Mouse (Mus musculus) c-Kit-positive CD71-positive TER-119-negative erythroid progenitor cells, embryonic 14.5 days (primary cell): ENCODE results near the gene Elovl6.

Experiments used
- DNase-seq: peaks from one replicate; pipeline ENCODE4 v3.0.0-alpha.2; 2013; ENCODE audit warnings: low read depth

Elovl6 gene

DNA sequence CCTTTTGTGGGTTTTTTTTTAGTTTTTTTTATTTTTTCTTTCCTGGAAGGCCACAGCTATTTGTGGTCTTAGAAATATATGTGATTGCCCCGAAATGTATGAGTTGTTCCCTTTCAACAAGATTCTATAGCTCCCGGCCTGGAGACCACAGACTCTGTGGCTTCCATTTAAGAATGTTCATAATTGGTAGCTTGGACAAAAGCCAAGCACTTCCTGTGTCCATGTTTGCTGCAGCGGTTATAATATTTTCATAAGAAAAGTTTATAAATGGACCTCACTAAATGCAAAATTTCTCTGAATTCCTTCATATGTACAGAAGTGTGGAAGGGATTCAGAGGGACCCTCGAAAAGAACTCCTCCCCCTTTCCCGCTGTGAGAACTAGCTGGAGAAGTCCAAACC lies 114.6 kb downstream of the Elovl6 start:
- no peak for DNase-seq

DNA sequence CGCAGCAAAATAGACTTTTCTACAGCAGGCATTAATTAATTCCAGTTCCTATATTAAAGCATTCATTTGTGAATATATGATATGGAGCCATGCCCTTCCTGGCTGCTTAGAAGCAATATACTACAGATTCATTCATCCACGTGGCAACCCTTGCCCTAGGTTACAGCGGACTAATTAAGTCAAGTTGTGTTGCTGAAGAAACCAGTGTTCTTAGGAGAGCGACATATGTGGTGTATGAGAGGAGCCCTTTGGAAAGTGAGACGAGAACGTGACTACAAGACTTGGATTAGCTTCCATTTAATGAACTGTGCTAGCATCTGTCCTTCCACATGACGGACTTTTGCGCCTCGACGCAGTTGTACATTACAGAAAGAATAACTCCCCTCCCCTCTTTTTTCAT lies 115.2 kb downstream of the Elovl6 start:
- no peak for DNase-seq

DNA sequence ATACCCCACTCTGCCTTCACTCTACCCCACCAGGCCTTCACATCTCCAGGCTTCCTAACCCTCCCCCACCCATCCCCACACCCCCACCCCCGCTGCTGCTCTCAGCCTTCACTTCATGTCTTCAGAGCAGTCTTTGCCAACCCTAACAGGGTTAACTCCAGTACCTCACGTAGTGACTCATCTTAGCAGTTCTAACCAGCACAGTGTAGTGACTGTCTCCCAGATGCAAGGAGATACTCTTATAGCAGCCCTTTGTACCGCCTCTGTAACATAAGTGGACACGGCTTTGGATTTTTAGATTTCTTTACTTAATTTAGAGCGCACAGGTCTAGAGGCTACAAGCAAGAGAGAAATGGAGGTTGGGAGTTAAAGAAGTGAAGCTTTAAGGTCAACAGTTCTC lies 116.4 kb downstream of the Elovl6 start:
- no peak for DNase-seq

DNA sequence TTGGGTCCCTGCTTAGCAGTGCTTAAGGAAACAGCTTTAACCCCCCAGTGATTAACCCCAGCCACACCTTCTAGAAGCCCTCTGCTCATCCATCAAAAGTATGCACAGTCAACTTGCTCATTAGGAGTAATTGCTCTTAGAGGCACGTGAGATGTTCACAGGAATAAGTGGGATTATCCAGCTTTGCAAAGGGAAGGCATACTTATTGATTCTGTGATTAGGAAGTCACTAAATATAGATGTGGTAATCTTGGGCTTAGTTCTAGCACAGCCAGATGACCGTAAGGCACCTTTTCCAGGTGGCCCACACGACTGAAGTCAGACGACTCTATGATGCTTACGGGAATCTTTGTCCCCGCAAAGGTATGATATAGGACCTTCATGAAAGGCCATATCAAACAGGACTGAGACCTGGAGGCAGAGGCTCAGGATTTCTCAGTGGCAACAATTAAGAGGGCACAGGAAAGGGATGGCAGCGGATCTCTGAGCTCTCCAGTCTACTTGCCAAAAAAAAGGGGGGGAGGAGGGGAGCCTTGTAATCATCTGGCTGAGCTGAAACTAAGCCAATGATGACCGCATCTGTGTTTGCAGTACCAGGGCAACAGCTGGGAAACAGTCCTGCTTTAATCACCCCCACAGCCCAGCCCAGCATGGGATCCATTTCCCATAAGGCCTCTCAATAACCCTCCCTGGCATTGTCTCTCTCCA lies 117.6 kb downstream of the Elovl6 start:
- no peak for DNase-seq

DNA sequence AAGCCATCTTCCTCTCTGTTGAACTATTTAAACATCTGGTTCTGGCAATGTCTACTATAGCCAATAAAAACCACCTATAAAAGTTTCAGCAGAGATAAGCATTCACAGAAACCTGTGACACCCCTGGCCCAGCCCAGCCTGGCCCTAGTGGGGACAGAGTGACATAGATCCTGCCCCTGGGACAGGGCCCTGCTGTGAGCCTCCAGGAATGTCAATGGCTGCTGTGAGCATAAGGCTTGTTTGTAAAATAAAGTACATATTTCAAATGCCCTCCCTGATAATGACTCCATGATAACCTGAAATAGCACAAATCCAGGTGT lies 118.1 kb downstream of the Elovl6 start:
- DNase-seq = no peak

DNA sequence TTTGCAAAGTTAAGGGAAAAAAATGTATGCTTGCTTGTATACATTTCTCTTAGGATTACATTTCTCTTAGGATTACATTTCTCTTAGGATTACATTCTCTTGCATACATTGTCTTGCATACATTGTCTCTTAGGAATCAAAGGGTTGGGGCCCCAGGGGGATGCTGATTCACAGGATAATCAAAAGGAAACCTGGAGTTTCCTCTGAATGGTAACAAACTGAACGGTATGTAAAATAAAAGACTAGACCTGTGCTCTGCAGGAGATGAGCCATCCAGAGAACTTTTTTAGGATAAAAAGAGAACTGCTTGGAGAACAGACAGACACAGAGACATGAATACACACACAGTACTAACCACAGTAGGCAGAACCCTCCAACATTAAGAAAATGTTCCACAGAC lies 118.8 kb downstream of the Elovl6 start:
- DNase-seq = no peak

DNA sequence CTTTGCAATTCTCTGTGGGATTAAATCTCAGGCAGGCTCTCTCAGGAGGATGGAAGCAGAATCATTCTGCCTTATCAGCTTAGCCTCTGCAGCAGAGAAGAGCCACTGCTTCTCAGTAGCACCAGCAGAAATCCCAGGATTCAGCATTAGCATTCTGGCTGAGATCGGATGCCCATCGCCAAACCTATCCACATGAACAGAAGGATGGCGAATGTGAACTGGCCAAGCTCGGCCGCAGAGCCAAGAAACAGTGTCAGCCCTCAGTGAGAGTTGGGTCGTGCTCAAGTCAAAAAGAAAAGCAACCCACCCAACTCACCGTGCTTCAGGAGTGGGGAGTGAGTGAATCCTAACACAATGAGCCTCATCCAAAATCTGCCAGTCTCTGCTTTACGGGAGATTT lies 119.6 kb downstream of the Elovl6 start:
- DNase-seq = no peak

DNA sequence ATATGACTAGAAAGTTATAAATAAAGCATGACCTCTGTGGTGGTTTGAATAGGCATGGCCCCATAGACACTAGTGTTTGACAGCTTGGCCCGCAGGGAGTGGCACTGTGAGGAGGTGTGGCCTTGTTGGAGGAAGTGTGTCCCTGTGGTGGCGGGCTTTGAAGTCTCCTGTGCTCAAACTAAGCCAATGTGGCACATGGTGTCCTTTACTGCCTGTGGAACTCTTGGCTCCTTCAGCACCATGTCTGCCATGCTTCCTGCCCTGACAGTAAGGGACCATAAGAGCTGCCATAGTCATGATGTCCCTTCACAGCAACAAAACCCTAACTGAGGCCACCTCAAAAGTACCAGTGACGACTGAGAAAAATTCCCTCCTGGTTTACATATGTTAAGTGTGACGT lies 120.3 kb downstream of the Elovl6 start:
- DNase-seq = no peak

DNA sequence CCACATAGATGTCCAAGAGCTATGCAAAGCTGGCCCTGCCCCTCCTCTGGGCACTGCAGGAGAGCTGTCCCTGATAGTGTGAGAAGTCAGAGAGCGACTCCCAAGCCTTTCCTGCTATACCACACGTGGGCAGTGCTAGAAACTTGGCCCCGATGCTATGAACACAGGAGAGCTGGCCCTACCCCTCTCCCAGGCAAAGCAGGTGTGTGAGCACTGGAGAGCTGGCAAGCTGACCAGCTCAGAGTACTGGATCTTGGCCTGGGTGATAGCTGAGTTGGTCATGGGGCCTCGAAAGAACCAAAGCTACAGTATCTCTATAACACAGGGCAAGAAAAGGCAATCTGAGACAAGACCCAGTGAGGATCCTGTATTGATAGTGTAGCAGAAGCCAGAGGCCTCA lies 124.4 kb downstream of the Elovl6 start:
- DNase-seq = no peak

DNA sequence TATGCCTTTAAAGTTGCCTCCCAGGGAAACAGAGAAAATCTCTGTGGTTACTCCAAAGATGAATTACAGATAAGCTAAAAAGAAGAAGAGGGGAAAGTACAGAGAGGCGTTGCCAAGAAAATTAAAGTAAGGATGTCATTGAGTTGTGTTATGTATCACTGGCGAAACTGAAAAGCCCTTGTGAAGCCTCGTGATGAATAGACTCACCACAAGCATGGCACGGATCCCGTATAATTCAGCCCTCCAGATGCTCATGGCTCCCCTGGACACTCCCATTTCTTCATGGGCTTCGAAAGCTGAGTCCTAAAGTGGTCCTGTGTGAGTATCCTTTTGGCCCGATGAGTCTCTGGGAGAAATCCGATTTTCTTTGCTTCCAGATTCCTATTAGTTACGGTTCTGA lies 125.1 kb downstream of the Elovl6 start:
- DNase-seq = no peak

DNA sequence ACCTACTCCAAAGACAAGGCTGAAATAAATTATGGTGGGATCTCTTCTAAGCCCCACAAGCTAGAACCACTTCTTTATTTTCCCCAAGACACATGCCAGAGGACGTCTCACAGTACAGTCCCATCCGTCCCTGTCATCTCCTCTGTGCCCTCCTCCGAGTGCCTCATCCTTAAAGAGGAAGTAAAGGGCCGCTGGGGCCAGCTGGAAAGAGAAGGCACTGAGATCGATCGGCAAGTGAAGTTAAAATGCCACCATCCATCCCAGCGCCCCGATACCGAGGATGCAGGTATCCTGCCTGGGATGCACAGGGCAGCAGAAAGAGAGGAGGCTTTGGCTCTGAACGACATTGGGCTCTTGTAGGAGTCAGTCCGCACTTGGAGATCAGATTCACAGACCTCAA lies 125.6 kb downstream of the Elovl6 start:
- no peak for DNase-seq

DNA sequence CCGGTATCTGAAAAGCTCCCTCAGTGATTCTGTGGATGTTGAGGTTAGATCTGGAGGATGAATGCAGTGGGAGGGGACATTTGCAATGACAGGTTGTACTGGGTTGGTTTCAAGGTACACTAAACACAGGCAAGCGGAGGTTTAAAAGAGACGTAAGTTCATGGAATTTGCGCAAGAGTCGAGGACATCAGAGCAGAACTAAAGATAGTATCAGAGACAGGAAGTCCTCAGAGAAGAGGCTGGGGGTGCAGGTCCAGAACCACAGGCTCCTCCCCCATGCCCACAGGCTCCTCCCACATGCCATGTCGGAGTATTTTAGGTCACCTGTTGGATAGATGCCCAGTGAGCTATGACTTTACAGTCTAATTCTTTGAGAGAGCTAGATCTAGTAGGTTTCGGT lies 126.6 kb downstream of the Elovl6 start:
- no peak for DNase-seq

DNA sequence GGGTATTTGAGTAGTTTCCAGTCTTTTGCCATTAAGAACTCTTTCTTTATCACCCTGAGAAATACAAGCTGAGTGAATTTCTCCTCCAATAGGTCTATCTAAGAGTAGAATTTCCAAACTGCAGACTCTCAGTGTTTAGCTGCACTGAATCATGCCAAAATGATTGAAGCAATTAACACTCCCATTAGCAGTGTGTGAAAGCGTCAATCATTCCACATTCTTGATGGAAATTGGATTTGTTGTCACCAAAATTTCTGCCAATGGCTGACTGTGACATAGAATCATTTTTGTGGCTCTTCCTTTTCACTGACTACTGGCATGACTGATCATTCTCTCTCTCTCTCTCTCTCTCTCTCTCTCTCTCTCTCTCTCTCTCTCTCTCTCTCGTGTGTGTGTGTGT lies 131.8 kb downstream of the Elovl6 start:
- no peak for DNase-seq

DNA sequence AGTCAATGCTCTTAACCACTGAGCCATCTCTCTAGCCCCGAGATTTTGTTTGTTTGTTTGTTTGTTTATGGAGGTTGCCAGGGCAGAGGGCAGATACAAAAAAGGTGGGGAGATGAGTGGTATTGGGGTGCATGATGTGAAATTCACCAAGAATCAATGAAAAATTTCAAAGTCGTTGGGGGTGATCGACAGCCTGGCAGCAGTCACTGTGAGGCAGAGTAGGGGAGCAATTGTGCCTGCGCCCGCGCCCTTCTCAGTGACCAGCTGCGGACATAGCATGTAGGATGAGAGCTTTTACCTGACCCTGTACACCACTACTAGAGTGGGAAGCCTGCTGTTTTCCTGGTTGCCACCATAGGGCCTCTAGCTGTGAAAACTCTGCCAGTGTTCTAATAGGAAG lies 143.8 kb downstream of the Elovl6 start:
- DNase-seq = no peak

DNA sequence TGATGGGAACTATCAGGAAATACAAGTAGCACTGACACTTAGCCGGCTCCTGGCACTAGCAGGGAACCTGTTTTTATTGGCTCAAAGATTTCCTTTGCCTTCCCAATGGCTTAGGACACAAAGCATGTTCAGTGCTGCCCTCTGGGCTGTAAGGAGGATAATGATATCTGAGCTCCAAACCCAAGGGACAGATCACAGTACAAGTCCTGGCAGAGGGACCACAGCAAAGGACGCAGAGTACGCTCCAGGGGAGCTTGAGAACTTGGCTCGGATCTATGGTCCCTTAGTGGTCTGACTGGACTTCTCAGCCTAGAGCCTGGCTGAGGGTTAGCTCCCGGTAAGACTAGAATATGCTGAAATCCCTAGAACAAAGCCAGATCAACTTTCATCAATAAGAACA lies 148.1 kb downstream of the Elovl6 start:
- no peak for DNase-seq

DNA sequence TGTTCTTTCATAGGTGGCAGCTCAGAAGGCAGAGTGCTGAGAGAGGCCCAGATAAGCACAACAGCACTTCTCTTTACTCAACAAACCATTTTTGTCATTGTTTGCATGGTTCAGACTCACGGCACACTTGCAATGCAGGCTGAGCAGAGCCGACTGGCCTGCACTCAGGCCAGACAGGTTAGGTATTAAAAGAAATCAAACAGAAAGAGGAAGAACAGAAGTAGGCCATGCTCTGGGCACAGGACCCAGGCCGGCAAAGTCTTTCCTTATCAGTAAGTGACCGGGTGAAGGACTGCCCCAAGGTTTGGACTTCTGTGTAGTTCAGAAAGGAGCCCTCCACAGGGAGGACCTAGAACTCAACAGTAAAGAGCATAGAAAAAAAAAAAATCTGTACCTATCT lies 149.7 kb downstream of the Elovl6 start:
- DNase-seq = no peak

DNA sequence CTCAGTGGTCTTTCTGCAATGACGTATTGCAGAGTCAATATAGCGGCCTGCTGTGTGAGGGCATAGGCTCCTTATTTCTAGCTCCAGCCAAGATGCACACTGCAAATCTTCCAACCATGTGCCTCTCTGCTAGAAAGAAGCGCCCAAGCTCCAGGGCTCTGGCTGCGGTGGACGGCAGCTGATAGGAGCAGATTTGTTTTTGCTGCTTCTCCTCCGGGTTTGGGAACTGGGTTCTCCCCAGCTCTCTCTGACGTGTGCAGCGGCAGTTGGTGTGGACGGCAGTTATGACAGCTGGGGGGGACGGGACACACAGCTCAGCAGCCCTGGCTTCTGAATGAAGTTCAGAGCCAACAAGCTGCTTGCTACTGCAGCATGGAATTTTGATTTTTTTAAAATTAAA lies 150.2 kb downstream of the Elovl6 start:
- DNase-seq = no peak

DNA sequence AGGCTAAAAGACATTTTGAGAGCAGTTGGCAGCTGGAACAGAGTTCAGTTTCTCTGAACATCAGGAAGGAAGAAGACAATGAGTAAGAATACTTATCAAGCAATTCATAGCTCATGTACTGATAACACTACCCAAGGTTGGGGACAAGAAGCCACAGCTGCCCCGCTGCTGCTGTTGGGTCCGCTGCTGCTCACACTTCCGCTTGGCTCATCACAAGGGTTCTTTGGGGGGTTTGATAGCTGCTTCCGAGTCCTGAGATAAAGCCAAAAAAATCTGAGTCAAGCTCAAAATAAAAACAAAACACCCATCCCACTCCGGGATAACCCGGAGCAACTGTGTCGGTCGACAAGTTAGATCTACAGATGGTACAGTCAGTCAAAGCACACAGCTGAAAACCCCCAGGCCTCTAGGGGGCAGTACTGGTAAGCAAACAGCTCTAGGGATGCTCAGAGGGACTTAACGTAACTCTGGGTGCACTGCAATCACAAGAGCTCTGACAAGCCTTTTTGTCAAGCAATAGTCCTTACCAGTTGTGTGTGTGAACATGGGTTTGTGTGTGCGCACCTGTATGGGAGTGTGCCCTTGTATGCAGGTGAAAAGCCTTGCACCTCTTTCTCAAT lies 151.0 kb downstream of the Elovl6 start:
- DNase-seq = no peak

DNA sequence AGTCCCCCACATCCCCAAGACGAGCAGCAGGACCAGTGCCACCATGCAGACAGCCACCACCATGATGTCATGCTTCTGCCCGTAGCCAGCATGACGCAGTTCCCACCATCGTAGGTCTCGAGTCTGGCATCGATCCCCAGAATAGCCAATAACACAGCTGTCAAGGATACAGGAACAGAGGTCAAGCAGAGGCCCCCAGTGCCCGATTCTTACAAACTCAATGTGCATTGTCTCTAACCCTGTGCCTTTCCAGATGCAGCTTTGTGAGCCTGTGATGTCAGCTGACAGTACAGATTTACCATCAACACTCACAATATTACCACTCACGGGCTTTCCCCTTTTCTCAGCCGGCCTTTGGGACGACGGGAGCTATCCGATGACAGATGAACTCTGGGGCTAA lies 154.0 kb downstream of the Elovl6 start:
- DNase-seq = no peak

DNA sequence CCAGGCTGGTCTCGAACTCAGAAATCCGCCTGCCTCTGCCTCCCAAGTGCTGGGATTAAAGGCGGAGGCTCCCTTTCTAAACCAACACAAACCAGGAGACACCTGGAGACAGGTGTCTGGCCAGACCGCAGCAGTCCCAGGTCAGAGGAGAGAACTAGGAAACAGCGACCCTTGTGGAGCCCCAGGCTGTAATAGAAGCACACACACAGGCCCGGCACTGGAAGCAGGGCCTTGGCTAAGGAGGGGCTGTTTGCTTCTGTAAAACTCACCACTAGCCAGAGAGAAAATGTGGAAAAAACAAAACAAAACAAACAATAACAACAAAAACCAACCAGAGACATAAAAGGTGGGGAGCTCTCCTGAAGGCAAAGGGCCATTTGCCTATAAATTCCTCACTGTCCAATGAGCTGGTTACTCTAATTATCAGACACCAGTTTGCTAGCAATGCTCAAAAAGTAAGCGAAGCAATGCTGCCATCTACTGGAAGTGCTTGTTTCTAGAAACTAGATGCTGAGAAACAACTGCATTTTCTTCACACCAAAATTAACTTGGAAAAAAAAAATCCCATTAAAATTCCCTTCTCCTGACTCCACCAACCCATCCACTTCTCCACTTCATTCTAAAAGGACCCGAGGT lies 154.7 kb downstream of the Elovl6 start:
- peak; percentile 51 for DNase-seq

DNA sequence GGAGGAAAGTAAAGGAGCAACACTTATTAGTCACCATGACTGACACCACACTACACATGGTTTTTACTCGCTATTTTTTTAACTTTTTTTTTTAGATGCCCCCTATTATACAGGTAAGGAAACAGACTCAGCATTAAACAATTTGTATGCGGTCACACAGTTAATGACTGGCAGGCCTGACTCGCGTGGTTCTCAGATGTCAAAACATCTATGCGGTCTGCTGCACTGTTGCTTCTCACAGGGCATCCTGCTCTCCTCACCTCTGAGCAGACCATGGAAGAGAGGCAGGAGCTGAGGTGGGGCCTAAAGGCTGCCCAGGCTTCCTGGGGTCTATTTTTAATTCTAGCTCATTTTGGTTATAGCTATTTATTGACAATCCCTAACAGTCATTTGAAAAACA lies 155.3 kb downstream of the Elovl6 start:
- DNase-seq = no peak
